Mouse (Mus musculus) embryo, embryonic 11 days (tissue): ENCODE data around the gene Ptn.

ENCODE experiments used
- DNase-seq: peaks from one replicate; pipeline ENCODE4 v3.0.0-alpha.2; 2015

The Ptn gene

DNA sequence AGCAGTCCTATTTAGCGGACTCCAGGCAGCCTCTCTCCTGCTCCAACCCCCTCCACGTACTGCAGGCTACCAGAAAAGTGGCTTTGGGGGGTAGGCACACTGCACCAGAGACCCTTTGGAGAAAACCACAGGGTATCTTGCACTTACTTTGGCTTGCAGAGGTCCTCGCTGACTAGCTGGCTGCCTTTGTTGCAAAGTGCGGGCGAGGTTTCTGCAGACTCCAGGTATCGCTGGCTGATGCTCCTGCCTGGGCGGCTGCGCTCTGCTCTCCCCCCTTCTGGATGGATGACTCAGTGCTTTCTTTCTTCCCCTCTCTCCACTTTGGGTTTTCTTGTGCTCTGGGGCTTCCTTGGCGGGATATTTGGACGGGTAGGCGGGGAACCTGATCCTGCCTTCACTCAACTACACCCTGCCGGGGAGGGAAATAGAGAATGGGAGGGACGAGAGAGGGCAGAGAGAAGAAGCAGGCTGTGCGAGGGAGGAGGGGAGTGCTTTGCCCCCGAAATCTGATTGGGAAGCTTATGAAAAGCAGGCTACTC lies at the start of gene Ptn:
Gene Ptn (minus strand): TSS at position 474 of the 539 bp plus-strand sequence.
- DNase-seq: peak; percentile 85

DNA sequence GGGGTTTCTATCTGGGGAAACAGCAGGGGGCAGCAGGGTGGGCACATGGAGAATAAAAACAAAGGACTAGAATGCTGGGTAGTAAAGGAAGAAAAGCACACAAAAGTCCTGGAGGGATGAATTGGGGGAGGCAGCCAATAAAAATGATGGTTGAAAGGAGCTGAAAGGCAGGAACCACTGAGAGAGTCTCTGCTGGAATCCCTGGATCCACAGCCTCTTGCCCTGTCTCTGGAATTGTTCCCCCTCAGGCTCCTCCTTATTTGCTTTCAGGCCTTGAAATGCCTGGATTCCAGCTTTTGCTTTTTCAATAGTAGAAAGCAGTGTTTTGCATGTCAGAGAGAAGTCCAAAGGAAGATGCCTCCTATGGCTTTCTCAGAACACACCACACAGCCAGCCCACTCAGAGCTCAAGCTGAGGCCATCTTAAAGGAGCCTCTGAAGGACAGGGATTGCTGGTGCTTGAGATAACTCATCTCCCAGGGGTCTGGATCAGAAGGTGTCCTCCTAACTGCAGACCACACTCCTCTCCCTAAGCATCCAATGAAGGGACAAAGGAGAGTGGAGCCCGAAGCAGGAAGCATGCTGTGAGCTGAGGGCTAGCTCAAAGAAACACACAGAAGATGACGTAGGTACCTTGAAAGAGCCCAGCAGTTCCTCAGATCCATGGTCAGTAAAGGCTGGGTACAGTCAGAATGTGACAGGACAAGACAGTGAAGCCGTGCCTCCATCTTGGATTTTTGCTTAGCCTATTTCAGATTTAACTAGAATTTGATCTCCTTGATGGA lies 48.4 kb upstream of the Ptn start:
- DNase-seq: peak; percentile 65

- peak; percentile 70 for DNase-seq
Observed at GRCm38 (mm10) chr6:36857627-36858257, 47.7 kb upstream of the Ptn start.

- no peak for DNase-seq
Observed at GRCm38 (mm10) chr6:36850422-36851129, 40.6 kb upstream of the Ptn start.

DNA sequence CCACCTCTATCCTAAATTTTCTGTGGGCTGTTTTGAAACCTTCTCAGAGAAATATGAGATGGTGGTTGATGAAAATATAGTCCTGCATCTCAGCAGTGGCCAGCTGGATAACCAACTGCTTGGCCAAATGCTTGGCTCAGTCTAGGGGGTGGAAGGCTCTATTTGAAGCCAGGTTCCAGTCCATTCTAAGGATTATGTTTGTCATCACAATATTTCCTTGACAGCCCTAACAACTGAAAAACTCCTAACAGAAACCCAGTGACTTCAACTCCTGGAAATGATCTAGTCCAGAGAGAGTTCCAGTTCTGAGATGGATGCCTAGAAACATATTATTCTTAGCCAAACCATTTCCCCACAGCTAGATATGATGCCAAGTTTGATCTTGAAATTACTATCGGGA lies 35.3 kb upstream of the Ptn start:
- DNase-seq: no peak

DNA sequence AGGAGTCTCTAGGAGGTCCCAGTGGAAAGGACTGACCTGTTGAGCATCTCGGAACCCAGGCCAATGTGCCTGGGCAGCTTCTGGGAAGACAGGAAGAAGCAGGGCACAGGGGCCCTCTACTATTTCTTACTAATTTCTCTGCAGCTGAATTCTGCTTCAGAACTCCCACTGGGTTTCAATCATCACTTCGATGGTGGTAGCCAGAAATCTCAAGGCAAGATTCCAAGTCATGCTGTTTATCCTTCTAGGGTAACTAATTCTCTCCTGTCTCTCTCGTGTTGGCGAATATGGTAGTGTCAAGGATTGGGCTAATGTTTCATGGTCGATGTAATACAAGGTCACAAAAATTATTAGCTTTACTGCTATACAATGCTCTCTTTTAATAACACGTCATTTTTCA lies 34.2 kb upstream of the Ptn start:
- DNase-seq: no peak

GRCm38 (mm10) chr6:36843031-36843488 lies 33.0 kb upstream of the Ptn start:
- DNase-seq: no peak

DNA sequence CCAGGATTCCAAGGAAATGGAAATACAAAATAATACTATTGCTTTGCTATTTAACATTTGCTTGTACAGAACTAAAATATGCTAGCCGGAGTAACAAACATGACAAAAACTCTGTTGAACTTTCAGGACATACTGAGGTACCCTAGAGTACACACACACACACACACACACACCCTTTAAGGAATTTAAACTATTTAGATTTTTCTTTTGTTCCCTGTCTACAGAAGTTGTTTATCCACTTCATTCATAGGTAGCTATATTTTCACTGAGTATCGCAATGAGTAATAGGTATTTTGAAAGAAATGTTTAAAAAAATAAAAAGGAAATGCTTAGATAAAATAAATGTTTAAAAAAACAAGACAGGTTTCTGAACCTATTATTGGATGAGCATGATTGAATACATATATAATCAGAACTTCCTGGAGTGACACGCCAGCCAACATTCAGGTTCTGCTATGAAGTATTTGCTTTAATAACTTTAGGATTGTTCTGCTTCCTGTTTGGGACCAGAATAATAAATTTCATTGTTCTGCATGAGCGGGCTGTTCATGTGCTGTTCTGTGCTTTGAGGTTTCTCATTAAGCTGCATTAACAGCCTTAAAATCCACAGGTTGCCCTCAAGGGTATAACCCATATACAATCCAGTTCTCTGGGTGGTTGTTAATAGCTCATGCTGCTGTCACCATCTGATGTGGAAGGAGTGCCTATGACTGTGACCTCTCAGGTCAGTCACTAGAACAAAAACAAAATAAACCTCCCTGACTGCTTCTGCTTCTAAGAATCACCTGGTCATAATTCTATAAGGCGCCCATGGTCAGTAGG lies 32.3 kb upstream of the Ptn start:
- DNase-seq: peak; percentile 51

- DNase-seq: peak; percentile 82
Observed at GRCm38 (mm10) chr6:36841701-36842100, 31.7 kb upstream of the Ptn start.

- DNase-seq: no peak
Observed at GRCm38 (mm10) chr6:36841174-36841573, 31.2 kb upstream of the Ptn start.

- no peak for DNase-seq
Observed at GRCm38 (mm10) chr6:36838747-36839146, 28.7 kb upstream of the Ptn start.

GRCm38 (mm10) chr6:36835351-36835750 lies 25.3 kb upstream of the Ptn start:
- no peak for DNase-seq

DNA sequence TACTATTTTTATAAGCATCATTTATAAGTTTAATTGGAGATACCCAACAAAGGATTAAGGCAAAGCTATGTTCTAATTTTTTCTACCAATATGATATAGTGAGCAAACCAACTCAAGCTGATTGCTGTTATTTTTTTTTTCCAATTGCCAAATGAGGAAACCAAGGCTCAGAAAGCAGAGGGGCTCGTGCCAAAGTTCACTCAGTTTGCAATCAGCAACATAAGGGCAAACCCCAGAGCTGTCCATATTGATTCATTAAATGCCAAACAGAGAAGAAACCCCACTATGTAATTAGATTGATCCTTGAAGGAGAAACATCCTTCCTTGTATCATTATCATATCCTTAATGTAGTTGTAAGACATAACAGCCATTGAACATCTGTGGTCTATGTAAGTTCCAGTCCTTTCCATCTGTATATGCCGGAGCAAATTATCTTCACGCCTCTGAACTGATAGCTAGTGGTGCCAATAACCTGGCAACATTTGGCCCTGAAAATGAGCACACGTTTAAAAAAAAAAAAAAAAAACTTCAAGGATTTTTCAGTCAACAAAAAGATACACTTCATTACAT lies 24.8 kb upstream of the Ptn start:
- no peak for DNase-seq

- DNase-seq: no peak
Observed at GRCm38 (mm10) chr6:36832681-36833080, 22.7 kb upstream of the Ptn start.

DNA sequence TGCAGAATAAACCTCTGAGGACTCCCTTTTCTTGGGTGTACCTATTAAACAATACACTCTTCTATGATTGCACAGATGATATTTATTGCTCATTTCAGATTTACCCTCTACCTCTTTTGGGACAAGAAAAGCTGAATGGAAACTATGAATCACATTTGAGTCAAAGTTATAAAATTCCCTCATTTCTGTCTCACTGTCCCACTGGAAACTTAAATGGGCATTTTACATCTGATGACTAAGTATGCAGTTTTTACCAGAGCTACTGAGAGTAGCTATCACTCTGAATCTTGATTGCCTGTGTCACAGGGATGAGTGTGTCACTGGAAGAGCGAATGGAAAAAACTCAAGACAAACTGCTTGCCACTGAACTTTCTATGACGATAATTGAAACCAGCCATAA lies 22.2 kb upstream of the Ptn start:
- no peak for DNase-seq

DNA sequence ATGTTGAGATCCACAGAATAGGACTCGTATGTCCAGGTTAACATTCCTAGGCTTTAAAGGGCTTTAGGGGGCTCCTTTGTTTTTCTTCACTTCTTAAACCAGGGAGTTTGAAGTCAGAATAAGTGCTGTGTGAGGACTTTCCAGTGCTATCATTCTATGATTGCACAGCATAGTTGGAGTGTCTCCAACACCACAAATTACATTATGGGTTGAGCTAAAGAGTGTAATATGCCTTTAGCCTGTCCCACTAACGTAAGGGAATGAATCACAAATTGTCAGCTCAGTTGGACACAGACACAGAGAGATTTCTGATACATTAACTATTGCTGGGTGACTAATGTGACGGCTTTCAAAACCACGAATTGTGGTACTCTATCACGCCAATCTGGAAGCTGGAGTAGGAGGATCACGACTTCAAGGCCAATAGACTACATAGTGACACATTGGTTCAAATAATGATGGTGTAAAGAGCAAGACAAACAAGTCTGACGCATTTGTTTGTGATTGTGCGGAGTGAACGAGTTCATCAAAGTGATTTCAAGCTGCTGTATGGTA lies 20.4 kb upstream of the Ptn start:
- no peak for DNase-seq

- no peak for DNase-seq
Observed at GRCm38 (mm10) chr6:36819784-36820050, 9.7 kb upstream of the Ptn start.

DNA sequence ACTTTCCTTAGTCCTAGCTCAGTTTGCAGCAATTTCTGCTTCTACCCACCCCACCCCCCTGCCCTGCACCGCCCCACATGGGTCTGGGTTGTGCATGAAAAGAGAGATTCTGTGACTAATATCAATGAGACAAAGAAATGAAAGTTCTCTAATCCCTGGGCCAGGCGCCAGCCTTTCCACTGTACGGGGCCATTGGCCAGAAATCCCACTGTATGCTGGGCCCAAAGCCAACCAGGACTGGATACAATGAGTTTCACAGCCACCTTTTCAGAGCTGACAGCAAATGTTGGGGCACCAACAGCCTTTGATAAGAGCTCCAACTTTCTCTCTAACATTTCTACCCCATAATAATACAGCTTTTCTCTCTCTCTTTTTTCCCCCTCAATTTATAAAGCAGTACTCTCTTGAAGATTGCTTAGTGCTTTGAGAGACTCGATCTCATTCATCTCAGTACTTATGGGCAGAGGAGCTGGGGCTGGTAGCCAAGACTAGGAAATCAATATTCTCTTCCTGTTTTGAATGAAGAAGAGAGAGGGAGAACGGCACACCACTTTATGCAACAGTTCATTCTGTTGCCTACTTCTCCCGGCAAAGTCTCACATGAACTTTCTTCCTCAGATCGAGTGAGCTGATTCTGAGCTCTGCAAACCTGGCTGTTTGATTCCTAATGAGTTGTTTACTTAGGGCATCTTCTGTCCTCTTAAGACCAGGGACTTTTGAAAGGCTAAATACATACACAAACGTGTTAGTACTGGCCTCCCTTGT lies 9.2 kb upstream of the Ptn start:
- peak; percentile 37 for DNase-seq

GRCm38 (mm10) chr6:36818281-36819018 lies 8.4 kb upstream of the Ptn start:
- no peak for DNase-seq

DNA sequence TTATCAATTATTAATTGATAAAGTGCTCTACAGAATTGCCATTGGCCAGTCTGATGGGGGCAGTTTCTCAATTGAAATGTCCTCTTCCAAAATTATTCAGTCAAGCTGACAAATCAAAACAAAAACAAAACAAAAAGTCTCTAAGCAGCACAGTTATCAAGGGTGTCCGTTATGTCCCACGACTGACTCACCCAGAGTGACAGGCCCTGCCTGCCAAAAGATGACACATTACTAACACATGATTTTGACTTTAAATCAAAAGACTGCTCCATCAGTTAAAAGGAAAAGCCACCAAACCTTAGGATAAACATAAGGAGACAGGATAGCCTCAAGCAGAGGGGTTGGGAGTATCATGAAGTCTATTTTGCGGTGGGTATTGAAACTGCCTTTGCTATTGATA lies 6.6 kb upstream of the Ptn start:
- DNase-seq: no peak

DNA sequence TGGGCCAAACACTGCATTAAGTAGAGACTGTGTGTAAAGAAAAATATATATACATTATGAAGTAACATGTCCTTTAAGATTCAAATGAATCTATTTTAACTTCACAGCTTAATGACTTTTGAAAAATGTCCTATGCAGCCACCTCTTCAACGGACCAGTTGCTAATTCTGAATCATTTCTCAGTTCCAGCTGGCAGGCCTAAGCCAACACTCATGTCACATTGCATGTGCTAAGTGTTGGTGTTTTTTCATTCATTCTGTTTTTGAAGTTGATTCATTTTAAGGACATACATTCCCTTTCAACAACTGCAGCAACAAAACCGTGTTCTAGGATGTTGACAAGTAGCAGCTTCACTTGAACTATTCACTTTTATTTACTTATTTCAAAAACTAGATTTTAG lies 6.0 kb upstream of the Ptn start:
- no peak for DNase-seq
